Mouse (Mus musculus): ENCODE measurements around the gene Cmtm6.

DNA sequence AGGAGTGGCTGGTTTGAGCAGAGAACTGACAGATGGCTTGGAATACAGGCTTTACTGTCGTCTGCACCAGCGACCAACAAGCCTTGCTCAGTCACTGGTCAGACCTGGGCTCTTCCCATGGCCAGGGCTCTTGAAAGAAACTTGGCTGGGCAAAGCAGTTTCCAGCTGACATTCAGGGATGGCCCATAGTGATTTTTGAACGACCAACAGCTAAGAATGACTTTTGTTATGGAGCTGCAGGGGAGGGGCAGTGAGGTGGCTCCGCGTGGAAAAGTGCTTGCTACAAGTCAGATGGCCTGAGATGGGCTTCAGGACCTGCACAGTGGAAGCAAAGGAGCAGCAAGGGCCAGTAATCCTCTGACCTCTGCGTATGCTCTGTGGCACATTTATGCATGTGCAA lies 31.7 kb upstream of the Cmtm6 start:
- no peak for TF ChIP-seq CTCF (IDR thresholded peaks at IDR 0.05; ENCODE audit: low read depth, low read length)
- no peak for TF ChIP-seq POLR2A (IDR thresholded peaks at IDR 0.05; ENCODE audit: extremely low read depth, insufficient read depth, low read length)

All from liver, adult 2 months (tissue).